Mouse (Mus musculus): ENCODE results near the gene Klra8. TPM values are rescaled to one million over a fixed set of nuclear protein-coding genes. Genes with fewer than 3 reads are reported as not detected.
"Not testable (repeated sequence)": the region's sequence is repeated elsewhere in the genome, so short reads cannot be mapped to it uniquely, and the experiment has no call there.

Gene Klra8
- not detected for total RNA-seq (2021)
- long read RNA-seq, experiment 1: 0 reads
- long read RNA-seq, experiment 2: 0 reads

DNA sequence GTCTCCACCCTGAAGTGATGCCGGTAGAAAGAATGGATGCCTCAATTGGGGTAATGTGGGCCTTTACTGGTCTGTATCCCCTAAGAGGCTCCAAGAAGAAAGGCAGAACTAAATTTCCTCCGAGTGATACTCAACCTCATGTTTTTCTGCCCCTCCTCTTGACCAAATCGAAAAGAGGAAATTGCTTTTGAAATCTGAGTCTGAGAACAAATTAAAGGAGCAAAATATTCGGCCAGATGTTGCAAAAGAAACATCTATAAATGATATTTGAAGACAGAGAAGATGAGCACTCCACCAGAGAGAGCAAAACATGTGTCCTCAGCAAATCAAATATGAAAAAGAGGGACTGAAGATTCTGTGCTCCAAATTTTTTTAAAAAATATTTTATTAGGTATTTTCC, at the start of gene Klra8:
TSS of gene Klra8 (minus strand) at position 101 of the 400 bp plus-strand sequence.
- intact Hi-C loops (cut with DNase I; ENCODE audit: low total_unique reads): not testable (repeated sequence)

GRCm38 (mm10) chr6:130110485-130110884, 19.2 kb downstream of the Klra8 start:
- intact Hi-C loops (cut with DNase I; ENCODE audit: low total_unique reads): no loop called here

More for the DNA sequence above, at the start of gene Klra8:
- not testable (repeated sequence) for DNase-seq

GRCm38 (mm10) chr6:130102743-130103142, 27.0 kb downstream of the Klra8 start:
- DNase-seq: not testable (repeated sequence)

More at GRCm38 (mm10) chr6:130110485-130110884, 19.2 kb downstream of the Klra8 start:
- DNase-seq: no peak

DNA sequence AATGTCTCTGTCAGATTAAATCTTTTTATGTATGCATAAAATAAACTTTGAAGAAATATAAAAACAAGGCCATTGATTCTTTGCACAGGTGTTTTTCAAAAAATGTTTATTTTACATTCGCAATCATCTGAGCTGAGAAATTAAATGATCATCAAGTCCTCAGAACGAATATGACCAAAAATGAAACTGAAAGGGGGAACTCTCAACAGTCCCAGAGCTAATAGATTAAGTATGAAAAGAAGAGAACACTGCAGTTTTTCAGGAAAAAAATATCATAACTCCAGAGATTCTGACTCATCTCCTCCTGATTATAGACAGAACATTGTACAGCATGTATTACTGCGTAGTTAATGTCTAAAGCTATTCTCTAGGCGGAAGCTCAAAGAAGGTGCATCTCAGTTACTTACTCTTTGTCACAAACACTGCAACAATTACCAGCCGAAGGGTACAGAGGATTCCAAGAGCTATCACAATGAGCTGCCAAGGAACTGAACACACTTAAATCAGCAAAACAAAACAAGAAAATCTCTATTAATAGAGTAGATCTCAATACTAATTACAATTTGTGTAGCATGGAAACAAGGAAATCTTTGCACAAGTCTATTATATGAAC, 37.3 kb downstream of the Klra8 start:
- DNase-seq: no peak
- intact Hi-C loops (cut with DNase I; ENCODE audit: low total_unique reads): no loop called here

More at GRCm38 (mm10) chr6:130102743-130103142, 27.0 kb downstream of the Klra8 start:
- intact Hi-C loops (cut with DNase I; ENCODE audit: low total_unique reads): not testable (repeated sequence)

DNA sequence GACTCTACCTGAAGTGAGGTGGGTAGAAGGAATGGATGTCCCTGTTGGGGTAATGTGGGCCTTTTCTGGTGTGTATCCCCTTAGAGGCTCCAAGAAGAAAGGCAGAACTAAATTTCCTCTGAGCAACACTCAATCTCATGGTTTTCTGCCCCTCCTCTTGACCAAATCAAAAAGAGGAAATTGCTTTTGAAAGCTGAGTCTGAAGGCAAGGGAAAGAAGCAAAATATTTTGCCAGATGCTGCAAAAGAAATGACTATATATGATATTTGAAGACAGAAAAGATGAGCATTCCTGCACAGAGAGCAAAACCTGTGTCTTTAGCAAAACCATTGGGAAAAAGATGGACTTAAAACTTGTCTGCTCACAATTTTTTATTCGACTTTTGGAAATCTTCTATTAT, 62.5 kb downstream of the Klra8 start, which contains the start of gene Klra4:
TSS of gene Klra4 (minus strand) at position 101 of the 400 bp plus-strand sequence.
- DNase-seq; intact Hi-C loops (cut with DNase I; ENCODE audit: low total_unique reads): not testable (repeated sequence)

Other genes starting within 250 kb of the Klra8 start
- gene Klra5, start 212.2 kb downstream of the Klra8 start, total RNA-seq (2021): not detected
- gene Klra6, start 102.9 kb downstream of the Klra8 start, total RNA-seq (2021): not detected
- gene Klra4, start 62.6 kb downstream of the Klra8 start, total RNA-seq (2021): not detected
- under 1 TPM in 1 of 2 experiments, not detected in 1; 0.18 TPM for gene Klra9, start 63.2 kb upstream of the Klra8 start, total RNA-seq (2021)
- not detected for gene Klra7, start 103.4 kb upstream of the Klra8 start, total RNA-seq (2021)
- not detected for gene Klra10, start 152.0 kb upstream of the Klra8 start, total RNA-seq (2021)
- not detected for gene Klra3, start 207.7 kb upstream of the Klra8 start, total RNA-seq (2021)